Mouse (Mus musculus) activated CD4-positive, CD25-positive, alpha-beta regulatory T cell, adult 4 months (primary cell): Measurements from ENCODE around the gene Dcakd. TPM values are rescaled to one million over a fixed set of nuclear protein-coding genes. Genes with fewer than 3 reads are reported as not detected.

Experiments
- ATAC-seq: one replicate; pipeline ENCODE4 v1.8.0; 2017
- polyA plus RNA-seq, 2 experiments: library from polyadenylated mRNA; unstranded; fragments of 100-300 nt; shearing (Covaris generic); gene quantifications; one replicate each; pipeline ENCODE4 v1.2.1; 2017

The Dcakd gene
- polyA plus RNA-seq, 2 experiments from 2014 or later: 23.5 to 25.6 TPM

- ATAC-seq: no peak
Measured at GRCm38 (mm10) chr11:103046286-103046685, 18.2 kb upstream of the Dcakd start.

GRCm38 (mm10) chr11:103043982-103044381, 15.8 kb upstream of the Dcakd start:
- ATAC-seq: no peak

GRCm38 (mm10) chr11:103042828-103043227, 14.7 kb upstream of the Dcakd start:
- no peak for ATAC-seq

GRCm38 (mm10) chr11:103038037-103038436, 9.9 kb upstream of the Dcakd start:
- no peak for ATAC-seq

GRCm38 (mm10) chr11:103036881-103037465, 8.8 kb upstream of the Dcakd start:
- no peak for ATAC-seq

GRCm38 (mm10) chr11:103035007-103035406, 6.9 kb upstream of the Dcakd start:
- ATAC-seq: no peak

- ATAC-seq: no peak
Measured at GRCm38 (mm10) chr11:103033030-103033429, 4.9 kb upstream of the Dcakd start.

- no peak for ATAC-seq
Measured at GRCm38 (mm10) chr11:103027570-103028175, 460 bp downstream of the Dcakd start.

- ATAC-seq: no peak
Measured at GRCm38 (mm10) chr11:103026901-103027300, 1.2 kb downstream of the Dcakd start.

GRCm38 (mm10) chr11:103023974-103024373, 4.2 kb downstream of the Dcakd start:
- no peak for ATAC-seq

- no peak for ATAC-seq
Measured at GRCm38 (mm10) chr11:103020713-103021335, 7.3 kb downstream of the Dcakd start.

- no peak for ATAC-seq
Measured at GRCm38 (mm10) chr11:103019325-103019724, 8.8 kb downstream of the Dcakd start.

GRCm38 (mm10) chr11:103018860-103019259, 9.3 kb downstream of the Dcakd start:
- ATAC-seq: no peak

GRCm38 (mm10) chr11:103017661-103018060, 10.5 kb downstream of the Dcakd start:
- ATAC-seq: no peak

- peak; percentile 98 for ATAC-seq
Measured at GRCm38 (mm10) chr11:103016930-103017329, 11.2 kb downstream of the Dcakd start.

- no peak for ATAC-seq
Measured at GRCm38 (mm10) chr11:103015881-103016825, 12.0 kb downstream of the Dcakd start.

GRCm38 (mm10) chr11:103011206-103011497, 17.0 kb downstream of the Dcakd start:
- ATAC-seq: no peak

GRCm38 (mm10) chr11:103010454-103011205, 17.5 kb downstream of the Dcakd start:
- ATAC-seq: no peak

- no peak for ATAC-seq
Measured at GRCm38 (mm10) chr11:103009208-103009607, 18.9 kb downstream of the Dcakd start.

- no peak for ATAC-seq
Measured at GRCm38 (mm10) chr11:103008558-103008957, 19.6 kb downstream of the Dcakd start.

- ATAC-seq: no peak
Measured at GRCm38 (mm10) chr11:103007001-103007340, 21.2 kb downstream of the Dcakd start.

GRCm38 (mm10) chr11:103006286-103007000, 21.7 kb downstream of the Dcakd start:
- ATAC-seq: no peak
